Mouse (Mus musculus) MEL (cell line): ENCODE results near the gene Vti1a. TPM values are rescaled to one million over a fixed set of nuclear protein-coding genes. Genes with fewer than 3 reads are reported as not detected.

Experiments used
- DNase-seq: peaks from one replicate; pipeline ENCODE4 v3.0.0; 2011; ENCODE audit warnings: low read depth, low spot score
- H3K27ac ChIP-seq: 2 replicates; pipeline ENCODE4 v1.5.1; 2012; ENCODE audit warnings: low read depth, mild to moderate bottlenecking, control low read depth, low read length, moderate library complexity; ENCODE audit not compliant: control insufficient read depth
- H3K27me3 ChIP-seq, 2 experiments: fragments of 150-350 bp in 1 of 2; sonication (generic) in 1 of 2; 2 replicates each; pipeline ENCODE4 v1.6.1; 2012; ENCODE audit warnings: low read length in 2 of 2, mild to moderate bottlenecking in 2 of 2, improper control_type of control experiment in 1 of 2, moderate library complexity in 1 of 2; ENCODE audit not compliant: insufficient read depth in 2 of 2, control insufficient read depth in 1 of 2
- H3K36me3 ChIP-seq, 2 experiments: 2 replicates each; pipeline ENCODE4 v1.6.1; 2012 to 2014; ENCODE audit warnings: low read length in 2 of 2, improper control_type of control experiment in 1 of 2, inconsistent platforms in 1 of 2, mild to moderate bottlenecking in 1 of 2; ENCODE audit not compliant: insufficient read depth in 2 of 2, control insufficient read depth in 1 of 2
- H3K4me1 ChIP-seq, 2 experiments: fragments of 150-350 bp in 1 of 2; sonication (generic) in 1 of 2; 2 replicates each; pipeline ENCODE4 v1.6.1; 2012; ENCODE audit warnings: low read length in 2 of 2, improper control_type of control experiment in 1 of 2, mild to moderate bottlenecking in 1 of 2; ENCODE audit not compliant: insufficient read depth in 2 of 2, control insufficient read depth in 1 of 2
- H3K4me3 ChIP-seq, 2 experiments: fragments of 150-350 bp in 1 of 2; sonication (generic) in 1 of 2; 2 replicates each; pipeline ENCODE4 v1.5.1; 2012; ENCODE audit warnings: low read depth in 2 of 2, low read length in 2 of 2, mild to moderate bottlenecking in 2 of 2, moderate library complexity in 2 of 2, control low read depth in 1 of 2, improper control_type of control experiment in 1 of 2; ENCODE audit not compliant: control insufficient read depth in 1 of 2, insufficient read depth in 1 of 2
- H3K79me2 ChIP-seq: 2 replicates; pipeline ENCODE4 v1.6.1; 2012; ENCODE audit warnings: mild to moderate bottlenecking, low read length, moderate library complexity; ENCODE audit not compliant: control insufficient read depth, poor library complexity, insufficient read depth
- H3K9ac ChIP-seq: 2 replicates; pipeline ENCODE4 v1.6.1; 2012; ENCODE audit warnings: low read depth, mild to moderate bottlenecking, control low read depth, low read length, moderate library complexity; ENCODE audit not compliant: control insufficient read depth, poor library complexity, severe bottlenecking
- H3K9me3 ChIP-seq: fragments of 150-350 bp; sonication (generic); replicated peaks from 2 replicates; pipeline ENCODE4 v1.6.1; 2012; ENCODE audit warnings: mild to moderate bottlenecking, low read length, improper control_type of control experiment, moderate library complexity; ENCODE audit not compliant: insufficient read depth
- BHLHE40 ChIP-seq: IDR thresholded peaks from 2 replicates; pipeline ENCODE4 v1.6.1; 2012; ENCODE audit warnings: low read depth, mild to moderate bottlenecking, inconsistent platforms, low read length, improper control_type of control experiment, borderline replicate concordance
- CHD2 ChIP-seq: IDR thresholded peaks from 2 replicates; pipeline ENCODE4 v1.6.1; 2011; ENCODE audit warnings: low read length, improper control_type of control experiment
- CTCF ChIP-seq, 3 experiments: IDR thresholded peaks in 2 of 3; conservative IDR thresholded peaks in 1 of 3; 2 replicates each; pipeline ENCODE4 v1.5.1; 2011 to 2012; ENCODE audit warnings: low read length in 3 of 3, low read depth in 2 of 3, mild to moderate bottlenecking in 2 of 3, improper control_type of control experiment in 1 of 3, inconsistent platforms in 1 of 3, mixed read lengths in 1 of 3, moderate library complexity in 1 of 3; ENCODE audit not compliant: control insufficient read depth in 1 of 3, insufficient read depth in 1 of 3, poor library complexity in 1 of 3, severe bottlenecking in 1 of 3
- E2F4 ChIP-seq: IDR thresholded peaks from 2 replicates; pipeline ENCODE4 v1.6.1; 2011; ENCODE audit warnings: low read depth, low read length, improper control_type of control experiment, borderline replicate concordance
- ETS1 ChIP-seq: IDR thresholded peaks from 2 replicates; pipeline ENCODE4 v1.6.1; 2012; ENCODE audit warnings: low read depth, mild to moderate bottlenecking, inconsistent platforms, low read length, improper control_type of control experiment, moderate library complexity
- GATA1 ChIP-seq: IDR thresholded peaks from 2 replicates; pipeline ENCODE4 v1.6.1; 2011; ENCODE audit warnings: low read depth, low read length, improper control_type of control experiment
- JUND ChIP-seq: IDR thresholded peaks from 2 replicates; pipeline ENCODE4 v1.6.1; 2011; ENCODE audit warnings: low read depth, mild to moderate bottlenecking, improper control_type of control experiment, low read length
- KAT2A ChIP-seq: conservative IDR thresholded peaks from 2 replicates; pipeline ENCODE4 v1.6.1; 2012; ENCODE audit warnings: low read depth, low read length, improper control_type of control experiment, inconsistent platforms
- MXI1 ChIP-seq: IDR thresholded peaks from 2 replicates; pipeline ENCODE4 v1.6.1; 2011; ENCODE audit warnings: mild to moderate bottlenecking, low read depth, low read length, improper control_type of control experiment
- MYB ChIP-seq: IDR thresholded peaks from 2 replicates; pipeline ENCODE4 v1.6.1; 2011; ENCODE audit warnings: mild to moderate bottlenecking, low read depth, low read length, improper control_type of control experiment
- NRF1 ChIP-seq: IDR thresholded peaks from 2 replicates; pipeline ENCODE4 v1.6.1; 2014; ENCODE audit warnings: low read depth, mild to moderate bottlenecking, inconsistent platforms, low read length, improper control_type of control experiment, moderate library complexity; ENCODE audit not compliant: poor library complexity, insufficient read depth, severe bottlenecking
- POLR2A ChIP-seq, 2 experiments: IDR thresholded peaks; 2 replicates each; pipeline ENCODE4 v1.6.1; 2011 to 2012; ENCODE audit warnings: low read length in 2 of 2, mild to moderate bottlenecking in 2 of 2, control low read depth in 1 of 2, improper control_type of control experiment in 1 of 2, low read depth in 1 of 2, moderate library complexity in 1 of 2; ENCODE audit not compliant: control insufficient read depth in 1 of 2, insufficient read depth in 1 of 2, poor library complexity in 1 of 2
- POLR2AphosphoS2 ChIP-seq: IDR thresholded peaks from 2 replicates; pipeline ENCODE4 v1.6.1; 2011; ENCODE audit warnings: low read length, improper control_type of control experiment
- POLR2AphosphoS5 ChIP-seq: IDR thresholded peaks from 2 replicates; pipeline ENCODE4 v1.6.1; 2012; ENCODE audit warnings: low read depth, borderline replicate concordance, mild to moderate bottlenecking, inconsistent platforms, low read length, moderate library complexity, mixed read lengths
- RAD21 ChIP-seq: IDR thresholded peaks from 2 replicates; pipeline ENCODE4 v1.6.1; 2011; ENCODE audit warnings: mild to moderate bottlenecking, low read depth, low read length, improper control_type of control experiment
- SMC3 ChIP-seq: IDR thresholded peaks from 2 replicates; pipeline ENCODE4 v1.6.1; 2011; ENCODE audit warnings: low read depth, low read length, improper control_type of control experiment
- TAL1 ChIP-seq: IDR thresholded peaks from 2 replicates; pipeline ENCODE4 v1.6.1; 2012; ENCODE audit warnings: mild to moderate bottlenecking, inconsistent platforms, low read length, moderate library complexity, mixed read lengths
- TBP ChIP-seq: IDR thresholded peaks from 2 replicates; pipeline ENCODE4 v1.8.0; 2011; ENCODE audit warnings: low read depth, low read length, improper control_type of control experiment
- TCF12 ChIP-seq: IDR thresholded peaks from 2 replicates; pipeline ENCODE4 v1.6.1; 2014; ENCODE audit warnings: low read depth, mild to moderate bottlenecking, inconsistent platforms, low read length, improper control_type of control experiment, moderate library complexity
- USF2 ChIP-seq, 2 experiments: IDR thresholded peaks; 2 replicates each; pipeline ENCODE4 v1.6.1; 2011 to 2012; ENCODE audit warnings: improper control_type of control experiment in 2 of 2, low read length in 2 of 2, borderline replicate concordance in 1 of 2, inconsistent platforms in 1 of 2, low read depth in 1 of 2, mild to moderate bottlenecking in 1 of 2; ENCODE audit not compliant: insufficient read depth in 1 of 2
- ZC3H11A ChIP-seq: IDR thresholded peaks from 2 replicates; pipeline ENCODE4 v1.6.1; 2012; ENCODE audit warnings: low read depth, mild to moderate bottlenecking, inconsistent platforms, low read length, improper control_type of control experiment
- ZKSCAN1 ChIP-seq: IDR thresholded peaks from 2 replicates; pipeline ENCODE4 v1.6.1; 2012; ENCODE audit warnings: low read depth, mild to moderate bottlenecking, inconsistent platforms, low read length, improper control_type of control experiment, moderate library complexity
- ZMIZ1 ChIP-seq: IDR thresholded peaks from 2 replicates; pipeline ENCODE4 v1.6.1; 2012; ENCODE audit warnings: low read depth, mild to moderate bottlenecking, inconsistent platforms, low read length, improper control_type of control experiment, moderate library complexity
- polyA plus RNA-seq, 2 experiments: library from polyadenylated mRNA; stranded (reverse) in 1 of 2; unstranded in 1 of 2; fragments of >175 nt in 1 of 2; fragments of >200 nt in 1 of 2; gene quantifications; 2 replicates each; pipeline versions ENCODE4 v1.2.1 to v1.2.4; 2012; ENCODE audit warnings: low replicate concordance in 2 of 2, low read depth in 1 of 2; ENCODE audit not compliant: insufficient read length in 2 of 2, insufficient read depth in 1 of 2, missing spikeins in 1 of 2
- total RNA-seq: library from RNA; depleted of rRNA; stranded (reverse); fragments of 300-350 nt; gene quantifications from 2 replicates; pipeline ENCODE4 v1.2.3, GENCODE M21; 2012

The Vti1a gene
- total and polyA plus RNA-seq, 3 experiments = 37.2 to 119 (median 42.8) TPM

- no peaks in the 10 kb centered on the region; a peak in 1 of 4 replicates for H3K36me3 ChIP-seq
- H3K79me2 ChIP-seq = no peaks in the 10 kb centered on the region
- H3K9ac ChIP-seq = no peak overlapping the region
- H3K4me1 ChIP-seq = peaks cover 0 to 6% of the 10 kb centered on the region in 2 experiments; a peak in 1 of 4 replicates
- H3K27me3 ChIP-seq = no peaks in the 10 kb centered on the region
- no peak overlapping the region for H3K27ac ChIP-seq
- no peak for DNase-seq
- H3K9me3 ChIP-seq = no peaks in the 10 kb centered on the region
- H3K4me3 ChIP-seq = no peak overlapping the region
- TF ChIP-seq JUND (no peak), ETS1 (no peak), MXI1 (no peak), NRF1 (no peak), MYB (no peak), RAD21 (no peak), ZMIZ1 (no peak), GATA1 (no peak), TCF12 (no peak), TBP (no peak), TAL1 (no peak), POLR2AphosphoS2 (no peak), POLR2A (IDR thresholded peaks at IDR 0.05; ENCODE audit: control insufficient read depth in 1 of 2, insufficient read depth in 1 of 2, low read depth in 1 of 2, low read length in 2 of 2, poor library complexity in 1 of 2) (no peak), SMC3 (no peak), ZC3H11A (no peak), E2F4 (no peak), KAT2A (no peak)
These were observed 164.4 kb downstream of the Vti1a start for GRCm38 (mm10) chr19:55480526-55480925.

GRCm38 (mm10) chr19:55481308-55481707 lies 165.2 kb downstream of the Vti1a start:
- Histone ChIP-seq H3K9ac (no peak overlapping the region), H3K27ac (no peak overlapping the region), H3K9me3 (no peaks in the 10 kb centered on the region), H3K4me3 (no peak overlapping the region), H3K4me1 (peaks cover 0 to 6% of the 10 kb centered on the region in 2 experiments; a peak in 1 of 4 replicates), H3K36me3 (no peaks in the 10 kb centered on the region; a peak in 1 of 4 replicates), H3K27me3 (no peaks in the 10 kb centered on the region), H3K79me2 (no peaks in the 10 kb centered on the region)
- peak; percentile 21 for DNase-seq
- TF ChIP-seq MXI1 = no peak
- TF ChIP-seq CHD2 = no peak
- TF ChIP-seq BHLHE40 = no peak
- TF ChIP-seq CTCF (IDR thresholded peaks at IDR 0.05 in 2 of 3, conservative IDR thresholded peaks at IDR 0.05 in 1 of 3; ENCODE audit: control insufficient read depth in 1 of 3, insufficient read depth in 1 of 3, low read depth in 2 of 3, low read length in 3 of 3, poor library complexity in 1 of 3, severe bottlenecking in 1 of 3) = no peak
- no peak for TF ChIP-seq USF2 (IDR thresholded peaks at IDR 0.05; ENCODE audit: borderline replicate concordance in 1 of 2, insufficient read depth in 1 of 2, low read depth in 1 of 2, low read length in 2 of 2)
- TF ChIP-seq TBP = no peak
- TF ChIP-seq POLR2A (IDR thresholded peaks at IDR 0.05; ENCODE audit: control insufficient read depth in 1 of 2, insufficient read depth in 1 of 2, low read depth in 1 of 2, low read length in 2 of 2, poor library complexity in 1 of 2) = no peak
- TF ChIP-seq GATA1 = no peak
- no peak for TF ChIP-seq POLR2AphosphoS5
- TF ChIP-seq ZKSCAN1 = no peak
